Mouse (Mus musculus) small intestine, adult 2 months (tissue): ENCODE measurements around the gene Gpx1.

Experiments
- CTCF ChIP-seq: fragments of 200-500 bp; IDR thresholded peaks from 2 replicates; pipeline ENCODE4 v1.5.1; 2012; ENCODE audit warnings: low read depth, mild to moderate bottlenecking, control low read depth, inconsistent platforms, low read length, moderate library complexity, mixed read lengths; ENCODE audit not compliant: insufficient replicate concordance, insufficient read length; ENCODE audit errors: extremely low read depth
- POLR2A ChIP-seq: fragments of 200-500 bp; IDR thresholded peaks from 2 replicates; pipeline ENCODE4 v1.6.1; 2012; ENCODE audit warnings: low read depth, mild to moderate bottlenecking, control low read depth, inconsistent platforms, low read length, moderate library complexity

DNA sequence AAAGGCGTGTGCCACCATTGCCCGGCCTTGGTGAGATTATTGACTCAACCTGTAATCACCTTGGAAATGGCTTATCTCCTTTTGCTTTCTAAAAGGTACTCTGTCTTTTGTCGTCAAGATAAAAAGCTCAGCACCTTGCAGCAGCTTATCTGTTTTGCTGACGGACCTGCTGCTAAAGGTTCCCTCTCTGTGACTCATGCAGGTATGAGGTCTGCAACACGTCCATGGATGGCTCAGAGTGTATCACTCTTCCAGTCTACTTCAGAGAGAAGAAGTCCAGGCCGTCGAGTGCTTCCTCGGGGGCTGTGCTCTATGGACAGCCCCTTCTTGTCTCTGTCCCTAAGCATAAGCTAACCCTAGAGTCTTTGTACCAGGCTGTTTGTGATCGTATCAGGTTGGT, 39.5 kb downstream of the Gpx1 start:
- TF ChIP-seq CTCF (no peak), POLR2A (no peak)
